Mouse (Mus musculus) cerebellum, adult 2 months (tissue): ENCODE data around the gene Taf8. TPM values are rescaled to one million over a fixed set of nuclear protein-coding genes. Genes with fewer than 3 reads are reported as not detected.
"Not testable (repeated sequence)": the region's sequence is repeated elsewhere in the genome, so short reads cannot be mapped to it uniquely, and the experiment has no call there.

ENCODE experiments used
- DNase-seq, 2 experiments: peaks; one replicate each; pipeline ENCODE4 v3.0.0; 2021
- H3K27ac ChIP-seq: fragments of 200-500 bp; 2 replicates; pipeline ENCODE4 v1.5.1; 2012; ENCODE audit warnings: low read length, control low read depth, inconsistent platforms; ENCODE audit not compliant: insufficient read depth
- H3K27me3 ChIP-seq: fragments of 200-500 bp; 2 replicates; pipeline ENCODE4 v1.6.1; 2012; ENCODE audit warnings: inconsistent platforms, mild to moderate bottlenecking, low read length, moderate library complexity; ENCODE audit not compliant: control insufficient read depth, insufficient read depth
- H3K4me1 ChIP-seq: fragments of 200-500 bp; 2 replicates; pipeline ENCODE4 v1.6.1; 2011; ENCODE audit warnings: low read length; ENCODE audit not compliant: control insufficient read depth, insufficient read depth
- H3K4me3 ChIP-seq: fragments of 200-500 bp; replicated peaks from 2 replicates; pipeline ENCODE3; 2011; ENCODE audit warnings: mild to moderate bottlenecking, low read depth, low read length, control low read depth; ENCODE audit not compliant: insufficient read depth
- CTCF ChIP-seq: fragments of 200-500 bp; IDR thresholded peaks from 2 replicates; pipeline ENCODE4 v1.5.1; 2011; ENCODE audit warnings: low read depth, mild to moderate bottlenecking, control low read depth, low read length, moderate library complexity, borderline replicate concordance; ENCODE audit not compliant: insufficient read depth
- POLR2A ChIP-seq: fragments of 200-500 bp; IDR thresholded peaks from 2 replicates; pipeline ENCODE4 v1.6.1; 2011; ENCODE audit warnings: low read length, control low read depth, borderline replicate concordance; ENCODE audit not compliant: insufficient read depth
- WGBS: fragments of 180-500 bp; shearing (Covaris S2); methylation state at CpG from one replicate; pipeline ENCODE4 v1.1.7; 2018; 5-methylcytosine and 5-hydroxymethylcytosine counted together
- polyA plus RNA-seq: library from polyadenylated mRNA; depleted of rRNA; stranded (reverse); fragments of >200 nt; gene quantifications from 2 replicates; pipeline ENCODE4 v1.2.3, GENCODE M21; 2012

The Taf8 gene
- polyA plus RNA-seq, 1 experiment = 32.0 TPM

GRCm38 (mm10) chr17:47505566-47505965 is 3.5 kb upstream of the Taf8 start:
- Histone ChIP-seq H3K27me3 (no peaks in the 10 kb centered on the region), H3K4me1 (peaks cover 9% of the 10 kb centered on the region; the same call in 1 of the 2 replicates), H3K27ac (peak overlapping the region; percentile 45; the same call in 1 of the 2 replicates), H3K4me3 (peak overlapping the region; percentile 40)
- DNase-seq = no peak
- WGBS = 52% methylated on average over 2 of the region's 2 CpGs
- TF ChIP-seq CTCF = no peak
- TF ChIP-seq POLR2A = no peak

GRCm38 (mm10) chr17:47504941-47505346 is 2.9 kb upstream of the Taf8 start, which contains the start of gene Ccnd3:
Gene Ccnd3 (plus strand): TSS chr17:47505051.
- 2% methylated on average over 22 of the region's 22 CpGs for WGBS

GRCm38 (mm10) chr17:47504228-47504627 is 2.1 kb upstream of the Taf8 start:
- no peak for DNase-seq
- Histone ChIP-seq H3K4me3 (no peak overlapping the region), H3K4me1 (peaks cover 9% of the 10 kb centered on the region; the same call in 1 of the 2 replicates), H3K27ac (no peak overlapping the region), H3K27me3 (no peaks in the 10 kb centered on the region)
- TF ChIP-seq POLR2A = no peak
- no peak for TF ChIP-seq CTCF
- 80% methylated on average over 5 of the region's 5 CpGs for WGBS

More at GRCm38 (mm10) chr17:47504941-47505346, 2.9 kb upstream of the Taf8 start, which contains the start of gene Ccnd3:
- Histone ChIP-seq H3K27ac (peak within 1 kb of the TSS; percentile 45; the same call in 1 of the 2 replicates), H3K4me3 (peak within 1 kb of the TSS; percentile 40), H3K27me3 (no peaks in the 10 kb centered on the region), H3K4me1 (peaks cover 9% of the 10 kb centered on the region; the same call in 1 of the 2 replicates)
- DNase-seq = peak in 1 of 2 experiments; percentile 25
- TF ChIP-seq POLR2A = no peak
- no peak for TF ChIP-seq CTCF

- DNase-seq = no peak
Measured at GRCm38 (mm10) chr17:47503689-47504088, 1.6 kb upstream of the Taf8 start.

GRCm38 (mm10) chr17:47502707-47503045 is 584 bp upstream of the Taf8 start:
- not testable (repeated sequence) for H3K4me3 ChIP-seq, H3K27me3 ChIP-seq, H3K27ac ChIP-seq, H3K4me1 ChIP-seq, DNase-seq
- 77% methylated on average over 6 of the region's 6 CpGs for WGBS

More at GRCm38 (mm10) chr17:47503689-47504088, 1.6 kb upstream of the Taf8 start:
- no peaks in the 10 kb centered on the region for H3K27me3 ChIP-seq
- H3K4me3 ChIP-seq = no peak overlapping the region
- no peak for TF ChIP-seq CTCF
- no peak for TF ChIP-seq POLR2A
- H3K27ac ChIP-seq = no peak overlapping the region
- peaks cover 9% of the 10 kb centered on the region; the same call in 1 of the 2 replicates for H3K4me1 ChIP-seq

GRCm38 (mm10) chr17:47501531-47501930 is 561 bp downstream of the Taf8 start:
- TF ChIP-seq POLR2A (no peak), CTCF (no peak)
- Histone ChIP-seq H3K4me3 (peak overlapping the region; percentile 68), H3K27me3 (no peaks in the 10 kb centered on the region), H3K4me1 (peaks cover 9% of the 10 kb centered on the region; the same call in 1 of the 2 replicates), H3K27ac (no peak overlapping the region)
- DNase-seq = no peak
- 5% methylated on average over 11 of the region's 11 CpGs for WGBS

- 89% methylated on average over 11 of the region's 11 CpGs for WGBS
- no peaks in the 10 kb centered on the region for H3K27me3 ChIP-seq
- DNase-seq = no peak
- no peak overlapping the region for H3K27ac ChIP-seq
- no peaks in the 10 kb centered on the region for H3K4me1 ChIP-seq
- no peak overlapping the region for H3K4me3 ChIP-seq
- TF ChIP-seq CTCF (no peak), POLR2A (no peak)
Measured at GRCm38 (mm10) chr17:47494132-47494531, 8.0 kb downstream of the Taf8 start.

GRCm38 (mm10) chr17:47493653-47494052 is 8.4 kb downstream of the Taf8 start:
- DNase-seq = no peak
- no peaks in the 10 kb centered on the region for H3K27me3 ChIP-seq
- H3K27ac ChIP-seq = no peak overlapping the region
- no peak overlapping the region for H3K4me3 ChIP-seq
- 82% methylated on average over 6 of the region's 6 CpGs for WGBS
- no peaks in the 10 kb centered on the region for H3K4me1 ChIP-seq
- TF ChIP-seq CTCF (no peak), POLR2A (no peak)

GRCm38 (mm10) chr17:47492731-47493130 is 9.4 kb downstream of the Taf8 start:
- TF ChIP-seq CTCF (no peak), POLR2A (no peak)
- WGBS = 73% methylated on average over 6 of the region's 6 CpGs
- no peak overlapping the region for H3K4me3 ChIP-seq
- H3K27ac ChIP-seq = no peak overlapping the region
- no peaks in the 10 kb centered on the region for H3K27me3 ChIP-seq
- DNase-seq = no peak
- no peaks in the 10 kb centered on the region for H3K4me1 ChIP-seq
